Mouse (Mus musculus) ES-Bruce4 (cell line): ENCODE measurements around the gene Msi2.

ENCODE experiments used
- CTCF ChIP-seq: IDR thresholded peaks from one replicate; pipeline ENCODE4 v1.8.1; 2011; ENCODE audit warnings: low read depth, low read length
- EP300 ChIP-seq: IDR thresholded peaks from 2 replicates; pipeline ENCODE4 v1.6.1; 2011; ENCODE audit warnings: low read depth, low read length; ENCODE audit not compliant: insufficient read depth
- POLR2A ChIP-seq: IDR thresholded peaks from one replicate; pipeline ENCODE4 v1.8.1; 2011; ENCODE audit warnings: low read length; ENCODE audit not compliant: insufficient read depth

DNA sequence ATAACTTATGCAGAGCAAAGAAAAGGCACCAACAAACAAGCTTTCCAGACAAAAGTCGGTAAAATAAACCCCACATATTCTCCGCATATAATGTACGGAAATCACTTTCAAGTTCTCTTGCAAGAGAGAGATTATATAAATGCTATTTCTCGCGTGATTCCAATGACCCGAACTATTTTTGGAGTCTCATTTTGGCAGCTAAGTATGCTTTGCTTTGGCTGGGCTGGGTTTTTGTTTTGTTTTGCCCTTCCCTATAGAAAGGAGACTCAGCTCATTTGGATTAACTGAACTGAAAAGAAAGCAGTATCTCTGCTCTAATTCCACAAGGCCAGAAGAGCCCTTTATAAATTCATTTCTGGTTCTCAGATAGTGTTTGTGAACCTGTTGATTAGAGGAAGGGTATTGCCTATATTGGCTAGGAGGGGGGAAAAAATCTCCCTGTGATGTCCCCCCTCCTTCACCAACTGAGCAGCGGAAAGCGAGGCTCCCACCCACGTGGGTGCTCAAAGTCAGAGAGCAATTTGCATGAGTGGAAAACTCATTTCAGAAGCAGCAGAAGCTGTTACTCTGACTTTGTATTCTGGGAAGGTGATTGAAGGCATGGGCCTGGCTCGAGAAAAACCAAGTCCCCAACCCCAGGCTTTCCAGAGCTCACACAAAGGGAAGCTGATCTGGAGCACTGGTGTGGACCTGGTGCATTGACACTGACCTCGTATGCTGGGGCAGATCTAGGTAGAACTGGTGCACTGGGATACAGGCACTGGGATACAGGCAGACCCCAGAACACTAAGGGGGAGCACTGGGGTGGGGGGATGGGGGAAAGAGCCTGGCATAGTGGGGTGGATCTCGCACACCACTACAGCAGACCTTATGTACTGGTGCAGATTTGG lies 201.5 kb downstream of the Msi2 start:
- TF ChIP-seq POLR2A (no peak), CTCF (no peak), EP300 (no peak)
